Comparison of ENCODE assay signal across 19 mouse cellular contexts in the genomic region with DNA sequence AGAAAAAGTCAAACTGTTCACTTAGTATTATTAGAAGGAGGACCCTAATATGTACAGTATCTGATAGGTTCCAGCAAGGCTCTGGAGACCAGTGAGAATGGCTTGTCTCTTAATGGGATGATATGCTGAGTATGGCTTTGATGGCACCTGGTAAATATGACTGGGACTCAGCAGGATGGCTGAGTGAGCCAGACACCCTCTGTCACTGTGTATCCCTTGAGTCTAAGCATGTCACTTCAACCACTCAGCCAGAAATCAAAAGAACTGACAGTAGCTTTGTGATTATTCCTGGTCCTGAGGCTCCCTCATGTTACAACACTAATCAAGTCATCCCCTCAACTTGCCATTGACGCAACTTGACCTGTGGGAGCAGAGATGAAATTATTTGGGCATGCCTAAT.
DNase-seq lines count a peak whose midpoint lies in the region; ATAC-seq lines count a peak whose summit lies in the region.
"Had no signal": no experiment of that assay in that cellular context is flagged by ENCODE, and none has a peak within 500 bp of the region (broad histone marks: within the 10 kb centered on the region; RNA-seq: fewer than 3 reads in every experiment).

No protein-coding gene starts in this region.

- H3K4me3 ChIP-seq in embryonic facial prominence, embryonic 12.5 days = no peak overlapping the region
- no peak overlapping the region for H3K4me3 ChIP-seq in embryonic facial prominence, embryonic 10.5 days
- no peak overlapping the region for H3K4me3 ChIP-seq in midbrain, embryonic 12.5 days
- no peak overlapping the region for H3K4me3 ChIP-seq in midbrain, embryonic 11.5 days (ENCODE audit: low read depth, low read length)
- no peak overlapping the region for H3K4me3 ChIP-seq in hindbrain, embryonic 16.5 days (ENCODE audit: low read length)
- H3K4me3 ChIP-seq: heart, adult 2 months; heart, embryonic 15.5 days; kidney, embryonic 15.5 days had no signal

- no peaks in the 10 kb centered on the region for H3K27me3 ChIP-seq in embryonic facial prominence, embryonic 12.5 days
- no peaks in the 10 kb centered on the region for H3K27me3 ChIP-seq in embryonic facial prominence, embryonic 10.5 days (replicated peaks; ENCODE audit: low read depth, poor library complexity, severe bottlenecking)
- no peaks in the 10 kb centered on the region for H3K27me3 ChIP-seq in midbrain, embryonic 12.5 days
- H3K27me3 ChIP-seq in midbrain, embryonic 11.5 days (ENCODE audit: control insufficient read depth, insufficient read depth, low read length) = no peaks in the 10 kb centered on the region
- no peaks in the 10 kb centered on the region for H3K27me3 ChIP-seq in hindbrain, embryonic 16.5 days (replicated peaks; ENCODE audit: control insufficient read depth, insufficient read depth, low read length)
- H3K27me3 ChIP-seq: CH12.LX; heart, embryonic 15.5 days; kidney, embryonic 15.5 days had no signal

- H3K36me3 ChIP-seq in embryonic facial prominence, embryonic 12.5 days = no peaks in the 10 kb centered on the region
- no peaks in the 10 kb centered on the region for H3K36me3 ChIP-seq in embryonic facial prominence, embryonic 10.5 days (replicated peaks)
- no peaks in the 10 kb centered on the region for H3K36me3 ChIP-seq in midbrain, embryonic 12.5 days
- H3K36me3 ChIP-seq in midbrain, embryonic 11.5 days (ENCODE audit: control insufficient read depth, insufficient read depth, low read length) = no peaks in the 10 kb centered on the region
- H3K36me3 ChIP-seq in hindbrain, embryonic 16.5 days (ENCODE audit: control insufficient read depth, insufficient read depth, low read length) = no peaks in the 10 kb centered on the region
- H3K36me3 ChIP-seq: heart, embryonic 15.5 days; kidney, embryonic 15.5 days had no signal

- no peak overlapping the region for H3K27ac ChIP-seq in embryonic facial prominence, embryonic 12.5 days
- no peak overlapping the region for H3K27ac ChIP-seq in embryonic facial prominence, embryonic 10.5 days (replicated peaks)
- no peak overlapping the region for H3K27ac ChIP-seq in midbrain, embryonic 12.5 days (replicated peaks)
- H3K27ac ChIP-seq in midbrain, embryonic 11.5 days (ENCODE audit: low read depth, low read length) = no peak overlapping the region
- H3K27ac ChIP-seq in hindbrain, embryonic 16.5 days (ENCODE audit: low read depth, low read length) = no peak overlapping the region
- H3K27ac ChIP-seq: heart, adult 2 months; heart, embryonic 15.5 days; kidney, embryonic 15.5 days had no signal

- no peaks in the 10 kb centered on the region for H3K9me3 ChIP-seq in embryonic facial prominence, embryonic 12.5 days
- H3K9me3 ChIP-seq in embryonic facial prominence, embryonic 10.5 days = no peaks in the 10 kb centered on the region
- H3K9me3 ChIP-seq in midbrain, embryonic 12.5 days = no peaks in the 10 kb centered on the region
- H3K9me3 ChIP-seq in midbrain, embryonic 11.5 days (ENCODE audit: control insufficient read depth, low read length) = no peaks in the 10 kb centered on the region
- H3K9me3 ChIP-seq in hindbrain, embryonic 16.5 days (ENCODE audit: control insufficient read depth, low read length) = no peaks in the 10 kb centered on the region
- H3K9me3 ChIP-seq: heart, embryonic 15.5 days; kidney, embryonic 15.5 days had no signal

- 0 out of 2 replicates have a peak, but pooled peaks have one; percentile 28 for ATAC-seq in embryonic facial prominence, embryonic 12.5 days (ENCODE audit: insufficient number of reproducible peaks, insufficient read depth, low FRiP score, low TSS enrichment)
- ATAC-seq in midbrain, embryonic 12.5 days (ENCODE audit: low FRiP score, low read depth) = peak; percentile 60; the same call in 1 of the 2 replicates
- no peak for ATAC-seq in midbrain, embryonic 11.5 days (ENCODE audit: low FRiP score)
- peak; percentile 76 for ATAC-seq in hindbrain, embryonic 16.5 days
- ATAC-seq: intestine, postnatal 0 days; lung, postnatal 0 days had no signal

- WGBS in embryonic facial prominence, embryonic 12.5 days = 60% methylated on average over 1 of the region's 1 CpGs
- WGBS in embryonic facial prominence, embryonic 10.5 days = 79% methylated on average over 1 of the region's 1 CpGs
- WGBS in midbrain, embryonic 12.5 days = 45% methylated on average over 1 of the region's 1 CpGs
- WGBS in midbrain, embryonic 11.5 days = 71% methylated on average over 1 of the region's 1 CpGs
- 42% methylated on average over 1 of the region's 1 CpGs for WGBS in hindbrain, embryonic 16.5 days

- no peaks in the 10 kb centered on the region for H3K4me1 ChIP-seq in embryonic facial prominence, embryonic 12.5 days
- H3K4me1 ChIP-seq in embryonic facial prominence, embryonic 10.5 days = no peaks in the 10 kb centered on the region
- no peaks in the 10 kb centered on the region for H3K4me1 ChIP-seq in midbrain, embryonic 12.5 days
- no peaks in the 10 kb centered on the region for H3K4me1 ChIP-seq in midbrain, embryonic 11.5 days (ENCODE audit: control insufficient read depth, insufficient read depth, low read length)
- no peaks in the 10 kb centered on the region; the same call in 1 of the 2 replicates for H3K4me1 ChIP-seq in hindbrain, embryonic 16.5 days (ENCODE audit: control insufficient read depth, insufficient read depth, low read depth, low read length)
- H3K4me1 ChIP-seq: heart, embryonic 15.5 days; kidney, embryonic 15.5 days had no signal

- no peak overlapping the region for H3K9ac ChIP-seq in embryonic facial prominence, embryonic 12.5 days
- no peak overlapping the region for H3K9ac ChIP-seq in midbrain, embryonic 12.5 days (replicated peaks)
- H3K9ac ChIP-seq in midbrain, embryonic 11.5 days (ENCODE audit: low read length) = no peak overlapping the region
- no peak overlapping the region for H3K9ac ChIP-seq in hindbrain, embryonic 16.5 days (ENCODE audit: low read depth, low read length)
- H3K9ac ChIP-seq: heart, embryonic 15.5 days; kidney, embryonic 15.5 days had no signal

- no peak for DNase-seq in embryonic facial prominence, embryonic 10.5 days (ENCODE audit: low spot score)
- DNase-seq in midbrain, embryonic 11.5 days (ENCODE audit: low spot score, missing footprints) = no peak
- peak; percentile 68 for DNase-seq in retina, postnatal 1 day
- DNase-seq in adrenal gland, adult (ENCODE audit: inconsistent age in 2 of 2, low spot score in 1 of 2) = no peak
- no peak for DNase-seq in right cerebral cortex, postnatal 10 days (ENCODE audit: low spot score in 2 of 2)
- DNase-seq: cerebellum, postnatal 36 days; gastrocnemius, postnatal 25 days; heart, adult 2 months; kidney, postnatal 4 days; right cerebral cortex, postnatal 14 days; spleen, adult 18-20 months had no signal

- H3K4me2 ChIP-seq in embryonic facial prominence, embryonic 12.5 days (replicated peaks) = no peak overlapping the region
- H3K4me2 ChIP-seq in midbrain, embryonic 12.5 days (replicated peaks) = no peak overlapping the region
- H3K4me2 ChIP-seq in midbrain, embryonic 11.5 days = no peak overlapping the region
- H3K4me2 ChIP-seq in hindbrain, embryonic 16.5 days (ENCODE audit: low read length) = no peak overlapping the region
- H3K4me2 ChIP-seq: heart, embryonic 15.5 days; kidney, embryonic 15.5 days had no signal
